Mouse (Mus musculus): ENCODE data around the gene Psg20.
"Not testable (repeated sequence)": the region's sequence is repeated elsewhere in the genome, so short reads cannot be mapped to it uniquely, and the experiment has no call there.

Gene Psg20

GRCm38 (mm10) chr7:18686085-18686484, at the start of gene Psg20:
Gene Psg20, minus strand, starts transcription at chr7:18686185.
- no peak for DNase-seq (ENCODE audit: low spot score)

- no peak for DNase-seq (ENCODE audit: low spot score)
These were observed 48.5 kb upstream of the Psg20 start for GRCm38 (mm10) chr7:18734451-18734850.

GRCm38 (mm10) chr7:18733111-18733510, 47.1 kb upstream of the Psg20 start:
- no peak for DNase-seq (ENCODE audit: low spot score)

GRCm38 (mm10) chr7:18728391-18728790, 42.4 kb upstream of the Psg20 start:
- DNase-seq (ENCODE audit: low spot score) = no peak

- DNase-seq (ENCODE audit: low spot score) = not testable (repeated sequence)
These were observed 39.9 kb upstream of the Psg20 start for GRCm38 (mm10) chr7:18725931-18726330.

- no peak for DNase-seq (ENCODE audit: low spot score)
These were observed 38.0 kb upstream of the Psg20 start for GRCm38 (mm10) chr7:18724001-18724400.

- no peak for DNase-seq (ENCODE audit: low spot score)
These were observed 31.8 kb upstream of the Psg20 start, which contains the start of gene Psg22 for GRCm38 (mm10) chr7:18717790-18718189. Gene Psg22, plus strand, starts transcription at chr7:18718090.

GRCm38 (mm10) chr7:18715546-18715945, 29.6 kb upstream of the Psg20 start:
- no peak for DNase-seq (ENCODE audit: low spot score)

- no peak for DNase-seq (ENCODE audit: low spot score)
These were observed 24.9 kb upstream of the Psg20 start for GRCm38 (mm10) chr7:18710846-18711245.

- DNase-seq (ENCODE audit: low spot score) = not testable (repeated sequence)
These were observed 24.3 kb upstream of the Psg20 start for GRCm38 (mm10) chr7:18710331-18710730.

GRCm38 (mm10) chr7:18685586-18685985, 399 bp downstream of the Psg20 start:
- no peak for DNase-seq (ENCODE audit: low spot score)

- no peak for DNase-seq (ENCODE audit: low spot score)
These were observed 6.2 kb downstream of the Psg20 start for GRCm38 (mm10) chr7:18679772-18680171.

- not testable (repeated sequence) for DNase-seq (ENCODE audit: low spot score)
These were observed 29.4 kb downstream of the Psg20 start, which contains the start of gene Psg21 for GRCm38 (mm10) chr7:18656625-18657024. Gene Psg21, minus strand, starts transcription at chr7:18656725.

GRCm38 (mm10) chr7:18626921-18627320, 59.1 kb downstream of the Psg20 start:
- DNase-seq (ENCODE audit: low spot score) = not testable (repeated sequence)
